Mouse (Mus musculus) lung, adult 2 months (tissue): Measurements from ENCODE around the gene Hrg.

Experiments used
- CTCF ChIP-seq: fragments of 200-500 bp; IDR thresholded peaks from 2 replicates; pipeline ENCODE4 v1.5.1; 2011; ENCODE audit warnings: mild to moderate bottlenecking, low read length, control low read depth; ENCODE audit not compliant: insufficient read depth
- POLR2A ChIP-seq: fragments of 200-500 bp; IDR thresholded peaks from 2 replicates; pipeline ENCODE4 v1.6.1; 2011; ENCODE audit warnings: low read depth, mild to moderate bottlenecking, control low read depth, low read length, borderline replicate concordance; ENCODE audit errors: extremely low read depth

- no peak for TF ChIP-seq CTCF
- no peak for TF ChIP-seq POLR2A
Observed at GRCm38 (mm10) chr16:22947371-22947770, 3.5 kb upstream of the Hrg start.
